15 mouse cellular contexts compared by ENCODE assay signal in the genomic region with DNA sequence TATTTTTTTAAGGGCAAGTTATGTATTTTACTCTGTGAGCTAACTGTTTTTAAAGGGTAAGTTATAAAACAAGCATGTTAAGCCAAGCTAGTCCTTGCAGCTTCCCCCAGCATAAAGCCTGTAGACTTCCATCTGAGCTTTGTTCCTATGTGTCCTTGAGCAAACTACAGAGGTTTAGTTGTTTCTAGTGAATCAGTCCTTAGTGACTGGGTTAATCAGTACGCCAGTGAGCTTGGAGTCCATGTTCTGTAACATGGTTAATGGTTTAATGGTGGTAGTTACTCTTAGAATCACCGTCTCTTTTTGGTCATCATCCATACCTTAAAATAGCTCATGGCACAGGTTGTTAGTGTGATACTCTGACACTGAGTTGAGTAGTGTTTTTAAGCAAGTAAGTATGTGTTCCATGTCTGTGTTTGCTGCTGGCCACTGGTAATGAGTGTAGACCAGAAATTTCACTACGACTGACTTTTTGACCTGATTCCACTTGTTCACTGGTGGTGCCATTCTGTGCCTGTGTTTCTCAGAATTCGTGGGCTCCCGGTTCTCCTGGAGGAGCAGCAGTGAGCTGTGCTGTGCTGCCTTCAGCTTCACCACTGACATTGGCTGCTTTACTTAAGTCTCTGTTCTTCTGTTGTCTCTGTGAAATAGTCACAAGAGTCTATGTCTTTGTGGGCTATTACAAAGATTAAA.
"Had no signal": no experiment of that assay in that cellular context is flagged by ENCODE, and none has a peak within 500 bp of the region (broad histone marks: within the 10 kb centered on the region; RNA-seq: fewer than 3 reads in every experiment).

No protein-coding gene starts in this region.

- H3K36me3 ChIP-seq: lung, embryonic 15.5 days; midbrain, embryonic 15.5 days; neural tube, embryonic 12.5 days had no signal

- H3K9ac ChIP-seq: limb, embryonic 12.5 days; liver, embryonic 14.5 days; lung, embryonic 15.5 days; midbrain, embryonic 15.5 days; neural tube, embryonic 12.5 days had no signal

- H3K27me3 ChIP-seq: limb, embryonic 12.5 days; lung, embryonic 15.5 days; megakaryocyte, embryonic 14.5 days; midbrain, embryonic 15.5 days; neural tube, embryonic 12.5 days had no signal

- H3K4me1 ChIP-seq: midbrain, embryonic 15.5 days; neural tube, embryonic 12.5 days had no signal

- H3K9me3 ChIP-seq: limb, embryonic 12.5 days; lung, embryonic 15.5 days; midbrain, embryonic 15.5 days; neural tube, embryonic 12.5 days had no signal

- H3K4me2 ChIP-seq: limb, embryonic 12.5 days; lung, embryonic 15.5 days; midbrain, embryonic 11.5 days; midbrain, embryonic 15.5 days; neural tube, embryonic 12.5 days had no signal

- H3K27ac ChIP-seq: layer of hippocampus, adult 2 months; limb, embryonic 12.5 days; liver, embryonic 14.5 days; lung, embryonic 15.5 days; macrophage; midbrain, embryonic 15.5 days; neural tube, embryonic 12.5 days; stomach, postnatal 0 days had no signal

- H3K4me3 ChIP-seq: layer of hippocampus, adult 2 months; limb, embryonic 12.5 days; lung, embryonic 15.5 days; megakaryocyte, embryonic 14.5 days; midbrain, embryonic 15.5 days; neural tube, embryonic 12.5 days had no signal

- ATAC-seq: hindbrain, embryonic 16.5 days; inflammation-experienced regulatory T-cells, adult 6 months; intestine, postnatal 0 days; midbrain, embryonic 15.5 days had no signal

- DNase-seq: lung, postnatal 14 days; thymus, postnatal 14 days had no signal
